Mouse (Mus musculus) G1E (cell line): ENCODE measurements around the gene Tdp2. TPM values are rescaled to one million over a fixed set of nuclear protein-coding genes. Genes with fewer than 3 reads are reported as not detected.

Experiments
- ATAC-seq: 2 replicates; pipeline ENCODE4 v1.8.0; 2016; ENCODE audit warnings: mild to moderate bottlenecking; ENCODE audit not compliant: insufficient number of reproducible peaks, poor library complexity, low FRiP score, severe bottlenecking; ENCODE audit errors: extremely low read depth
- DNase-seq: peaks from one replicate; pipeline ENCODE4 v3.0.0; 2012; ENCODE audit warnings: low spot score
- H3K27me3 ChIP-seq: 2 replicates; pipeline ENCODE4 v1.6.1; 2012; ENCODE audit warnings: mild to moderate bottlenecking, low read length, inconsistent platforms; ENCODE audit not compliant: insufficient read depth
- H3K36me3 ChIP-seq: replicated peaks from 2 replicates; pipeline ENCODE3; 2012; ENCODE audit warnings: mild to moderate bottlenecking, inconsistent platforms
- H3K4me1 ChIP-seq: 2 replicates; pipeline ENCODE4 v1.6.1; 2012; ENCODE audit warnings: low read depth, low read length, inconsistent platforms, mixed read lengths; ENCODE audit not compliant: insufficient read depth
- H3K4me3 ChIP-seq: 2 replicates; pipeline ENCODE4 v1.5.1; 2012; ENCODE audit warnings: low read depth, mild to moderate bottlenecking, inconsistent platforms, low read length, moderate library complexity, mixed read lengths
- H3K9me3 ChIP-seq: replicated peaks from 2 replicates; pipeline ENCODE4 v1.6.1; 2012; ENCODE audit warnings: inconsistent platforms
- CTCF ChIP-seq: IDR thresholded peaks from 2 replicates; pipeline ENCODE4 v1.5.1; 2012; ENCODE audit warnings: low read depth, low read length, inconsistent platforms, mixed read lengths
- GATA1 ChIP-seq: IDR thresholded peaks from 2 replicates; pipeline ENCODE4 v1.6.1; 2012; ENCODE audit warnings: borderline replicate concordance, low read length, inconsistent platforms, mixed read lengths
- GATA2 ChIP-seq: IDR thresholded peaks from 2 replicates; pipeline ENCODE4 v1.6.1; 2012; ENCODE audit warnings: low read depth, low read length, inconsistent platforms, borderline replicate concordance
- POLR2AphosphoS5 ChIP-seq: IDR thresholded peaks from 2 replicates; pipeline ENCODE4 v1.6.1; 2012; ENCODE audit warnings: low read depth, low read length, inconsistent platforms; ENCODE audit not compliant: insufficient replicate concordance
- TAL1 ChIP-seq: conservative IDR thresholded peaks from 2 replicates; pipeline ENCODE4 v1.6.1; 2012; ENCODE audit warnings: low read depth, low read length, inconsistent platforms, mixed read lengths
- polyA plus RNA-seq: library from polyadenylated mRNA; stranded (reverse); fragments of >175 nt; gene quantifications from 2 replicates; pipeline ENCODE4 v1.2.3, GENCODE M21; 2012
- total RNA-seq, 2 experiments: library from RNA; stranded (forward) in 1 of 2; stranded (reverse) in 1 of 2; fragments of 200-1000 nt in 1 of 2; fragments of >200 nt in 1 of 2; fragmentation: Nextera tagmentation in 1 of 2; gene quantifications; 2 replicates each; pipeline ENCODE4 v1.2.3; 2014 to 2017

Gene Tdp2
- total and polyA plus RNA-seq, 3 experiments, result 49.6 to 89.3 (median 84.6) TPM

GRCm38 (mm10) chr13:24882411-24882810, 50.9 kb downstream of the Tdp2 start:
- no peak overlapping the region for H3K4me3 ChIP-seq
- no peaks in the 10 kb centered on the region; the same call in 1 of the 2 replicates for H3K9me3 ChIP-seq
- H3K36me3 ChIP-seq, result no peaks in the 10 kb centered on the region
- no peaks in the 10 kb centered on the region for H3K4me1 ChIP-seq
- DNase-seq, result no peak
- H3K27me3 ChIP-seq, result peaks cover 9% of the 10 kb centered on the region
- no peak for TF ChIP-seq GATA2
- no peak for TF ChIP-seq CTCF
- TF ChIP-seq TAL1, result no peak
- no peak for TF ChIP-seq POLR2AphosphoS5
- TF ChIP-seq GATA1, result no peak
- ATAC-seq, result no peak

DNA sequence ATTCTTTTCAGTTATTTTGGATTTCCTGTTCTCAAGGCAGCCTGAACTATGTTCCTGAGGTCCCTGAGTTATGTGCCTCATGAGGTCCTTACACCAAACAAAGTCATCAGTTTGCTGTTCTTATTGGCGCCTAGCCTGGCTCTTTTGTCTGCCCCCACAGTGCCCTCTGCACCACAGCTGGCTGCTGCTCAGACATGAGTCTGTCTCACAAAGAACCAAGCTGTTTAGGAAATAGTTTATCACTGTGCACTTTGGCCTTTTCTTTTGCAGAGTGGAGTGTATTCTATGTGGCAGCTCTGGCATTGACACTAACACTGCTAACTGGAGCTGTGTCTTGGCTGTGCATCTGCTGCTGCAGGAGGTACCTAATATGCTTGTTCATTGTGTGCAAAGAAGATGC, 58.1 kb downstream of the Tdp2 start:
- no peak for TF ChIP-seq GATA2
- TF ChIP-seq POLR2AphosphoS5, result no peak
- no peak for TF ChIP-seq GATA1
- TF ChIP-seq CTCF, result no peak
- TF ChIP-seq TAL1, result no peak
- H3K9me3 ChIP-seq, result no peaks in the 10 kb centered on the region

More for the DNA sequence above, 58.1 kb downstream of the Tdp2 start:
- peaks cover 3% of the 10 kb centered on the region; the same call in 1 of the 2 replicates for H3K27me3 ChIP-seq
- ATAC-seq (no peak), DNase-seq (no peak)
- no peak overlapping the region for H3K4me3 ChIP-seq
- H3K4me1 ChIP-seq, result no peaks in the 10 kb centered on the region
- no peaks in the 10 kb centered on the region for H3K36me3 ChIP-seq

Other genes starting within 250 kb of the Tdp2 start
- not detected in 2 replicates for gene Ripor2, start 249.5 kb upstream of the Tdp2 start, total RNA-seq (2014; fragmentation: Nextera tagmentation)
- 0.27 and 0.35 TPM in 2 replicates for gene Ripor2, start 249.5 kb upstream of the Tdp2 start, total RNA-seq (2017)
- 0.09 TPM in 1 of 2 replicates, not detected in the other for gene Ripor2, start 249.5 kb upstream of the Tdp2 start, polyA plus RNA-seq
- not detected in 2 replicates for gene Armh2, start 90.4 kb upstream of the Tdp2 start, total RNA-seq (2014; fragmentation: Nextera tagmentation)
- 0.22 and 0.23 TPM in 2 replicates for gene Armh2, start 90.4 kb upstream of the Tdp2 start, total RNA-seq (2017)
- gene Armh2, start 90.4 kb upstream of the Tdp2 start, polyA plus RNA-seq, result not detected in 2 replicates
- gene Gmnn, start 69.8 kb upstream of the Tdp2 start, total RNA-seq (2014; fragmentation: Nextera tagmentation), result 51.1 and 57.2 TPM in 2 replicates
- gene Gmnn, start 69.8 kb upstream of the Tdp2 start, total RNA-seq (2017), result 277 and 295 TPM in 2 replicates
- 9.7 and 18.8 TPM in 2 replicates for gene Gmnn, start 69.8 kb upstream of the Tdp2 start, polyA plus RNA-seq
- gene BC005537, start 30.0 kb upstream of the Tdp2 start, total RNA-seq (2014; fragmentation: Nextera tagmentation), result 121 and 168 TPM in 2 replicates
- 47.1 and 51.4 TPM in 2 replicates for gene BC005537, start 30.0 kb upstream of the Tdp2 start, total RNA-seq (2017)
- gene BC005537, start 30.0 kb upstream of the Tdp2 start, polyA plus RNA-seq, result 61.7 and 75.4 TPM in 2 replicates
- 134 TPM in 2 replicates for gene Acot13, start 139 bp upstream of the Tdp2 start, total RNA-seq (2014; fragmentation: Nextera tagmentation)
- gene Acot13, start 139 bp upstream of the Tdp2 start, total RNA-seq (2017), result 105 and 110 TPM in 2 replicates
- 59.2 and 59.6 TPM in 2 replicates for gene Acot13, start 139 bp upstream of the Tdp2 start, polyA plus RNA-seq
- 0.19 TPM in 1 of 2 replicates, not detected in the other for gene D130043K22Rik, start 13.5 kb downstream of the Tdp2 start, total RNA-seq (2014; fragmentation: Nextera tagmentation)
- gene D130043K22Rik, start 13.5 kb downstream of the Tdp2 start, total RNA-seq (2017), result under 0.01 and 0.55 TPM in 2 replicates
- gene D130043K22Rik, start 13.5 kb downstream of the Tdp2 start, polyA plus RNA-seq, result not detected in 2 replicates
- not detected in 2 replicates for gene Aldh5a1, start 106.0 kb downstream of the Tdp2 start, total RNA-seq (2014; fragmentation: Nextera tagmentation)
- 0.05 and 0.06 TPM in 2 replicates for gene Aldh5a1, start 106.0 kb downstream of the Tdp2 start, total RNA-seq (2017)
- not detected in 2 replicates for gene Aldh5a1, start 106.0 kb downstream of the Tdp2 start, polyA plus RNA-seq
- not detected in 2 replicates for gene Gpld1, start 111.5 kb downstream of the Tdp2 start, total RNA-seq (2014; fragmentation: Nextera tagmentation)
- 0.22 and 0.23 TPM in 2 replicates for gene Gpld1, start 111.5 kb downstream of the Tdp2 start, total RNA-seq (2017)
- 0.01 and 0.02 TPM in 2 replicates for gene Gpld1, start 111.5 kb downstream of the Tdp2 start, polyA plus RNA-seq
- gene Mrs2, start 188.7 kb downstream of the Tdp2 start, total RNA-seq (2014; fragmentation: Nextera tagmentation), result 47.7 and 58.4 TPM in 2 replicates
- gene Mrs2, start 188.7 kb downstream of the Tdp2 start, total RNA-seq (2017), result 17.9 and 21.6 TPM in 2 replicates
- gene Mrs2, start 188.7 kb downstream of the Tdp2 start, polyA plus RNA-seq, result 6.1 and 7.2 TPM in 2 replicates
- gene Dcdc2a, start 224.3 kb downstream of the Tdp2 start, total RNA-seq (2014; fragmentation: Nextera tagmentation), result not detected in 2 replicates
- gene Dcdc2a, start 224.3 kb downstream of the Tdp2 start, total RNA-seq (2017), result 0.11 and 0.12 TPM in 2 replicates
- not detected in 2 replicates for gene Dcdc2a, start 224.3 kb downstream of the Tdp2 start, polyA plus RNA-seq